Mouse (Mus musculus) hindbrain, embryonic 10.5 days (tissue): ENCODE measurements at regions not wholly inside any gene's neighbourhood (a gene's known extent, or its start where the extent isn't known, plus 50 kb on each side); places are given as distances from the start of the nearest gene placed in this dataset.

Source experiments
- DNase-seq: peaks from one replicate; pipeline ENCODE4 v3.0.0-alpha.2; 2017; ENCODE audit warnings: low spot score
- H3K27ac ChIP-seq: fragments of 300-500 bp; sonication (generic); 2 replicates; pipeline ENCODE4 v1.5.1; 2016; ENCODE audit warnings: mild to moderate bottlenecking, moderate library complexity
- H3K27me3 ChIP-seq: fragments of 300-500 bp; sonication (generic); 2 replicates; pipeline ENCODE4 v1.6.1; 2016; ENCODE audit warnings: mild to moderate bottlenecking; ENCODE audit not compliant: poor library complexity, insufficient read depth, severe bottlenecking
- H3K36me3 ChIP-seq: fragments of 300-500 bp; sonication (generic); 2 replicates; pipeline ENCODE4 v1.6.1; 2016; ENCODE audit warnings: mild to moderate bottlenecking, moderate library complexity
- H3K4me1 ChIP-seq: fragments of 300-500 bp; sonication (generic); replicated peaks from 2 replicates; pipeline ENCODE4 v1.6.1; 2016; ENCODE audit warnings: mild to moderate bottlenecking
- H3K4me3 ChIP-seq: fragments of 300-500 bp; sonication (generic); 2 replicates; pipeline ENCODE4 v1.5.1; 2016; ENCODE audit warnings: mild to moderate bottlenecking, moderate library complexity
- H3K9me3 ChIP-seq: fragments of 300-500 bp; sonication (generic); 2 replicates; pipeline ENCODE4 v1.6.1; 2016; ENCODE audit warnings: mild to moderate bottlenecking, moderate library complexity
- WGBS: fragments of 180-500 bp; shearing (Covaris S2); methylation state at CpG from one replicate; pipeline ENCODE4 v1.1.7; 2016; 5-methylcytosine and 5-hydroxymethylcytosine counted together

DNA sequence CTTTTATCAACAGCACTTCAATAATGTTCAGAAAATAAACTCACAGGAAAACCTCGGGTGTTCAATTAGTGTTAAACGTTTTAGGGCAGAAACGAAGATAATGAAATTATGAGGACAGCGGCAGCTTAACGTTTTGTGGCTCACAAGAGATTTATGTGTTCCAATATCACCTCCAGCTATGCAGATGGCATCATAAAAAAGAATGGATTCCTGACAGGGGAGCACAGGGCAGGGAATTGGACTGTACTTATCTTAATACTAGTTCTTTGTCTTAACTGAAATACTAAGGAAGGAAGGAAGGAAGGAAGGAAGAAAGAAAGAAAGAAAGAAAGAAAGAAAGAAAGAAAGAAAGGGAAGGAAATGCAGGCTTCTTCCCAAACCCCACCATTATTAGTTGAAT lies 121.6 kb downstream of the Icos start:
- WGBS: 76% methylated on average over 5 of the region's 5 CpGs
- Histone ChIP-seq H3K4me3 (no peak overlapping the region), H3K36me3 (no peaks in the 10 kb centered on the region), H3K4me1 (peaks cover 15% of the 10 kb centered on the region), H3K9me3 (no peaks in the 10 kb centered on the region), H3K27ac (no peak overlapping the region), H3K27me3 (no peaks in the 10 kb centered on the region)
- no peak for DNase-seq

DNA sequence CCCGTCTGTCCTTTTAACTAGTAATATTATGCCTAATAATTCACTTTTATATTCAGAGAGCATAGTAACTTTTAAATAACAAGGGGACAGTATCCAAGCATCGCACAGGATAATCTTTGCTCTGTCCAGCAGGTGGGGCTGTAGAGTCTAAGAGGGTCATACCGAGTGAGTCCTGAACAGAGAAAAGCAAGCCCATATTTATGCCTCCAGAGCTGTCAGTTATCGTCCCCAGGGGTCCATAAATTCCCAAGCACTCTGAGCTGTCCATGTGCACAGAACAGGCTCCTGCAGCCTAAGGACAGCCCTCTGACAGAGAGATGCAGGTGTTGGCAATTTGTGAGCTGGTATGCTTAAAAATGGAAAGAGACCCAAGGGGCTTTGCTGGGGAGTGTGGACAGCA lies 124.0 kb downstream of the Icos start:
- 66% methylated on average over 4 of the region's 4 CpGs for WGBS
- Histone ChIP-seq H3K9me3 (no peaks in the 10 kb centered on the region), H3K4me1 (peaks cover 4% of the 10 kb centered on the region), H3K27me3 (no peaks in the 10 kb centered on the region), H3K27ac (no peak overlapping the region), H3K4me3 (no peak overlapping the region), H3K36me3 (no peaks in the 10 kb centered on the region)
- DNase-seq: no peak

DNA sequence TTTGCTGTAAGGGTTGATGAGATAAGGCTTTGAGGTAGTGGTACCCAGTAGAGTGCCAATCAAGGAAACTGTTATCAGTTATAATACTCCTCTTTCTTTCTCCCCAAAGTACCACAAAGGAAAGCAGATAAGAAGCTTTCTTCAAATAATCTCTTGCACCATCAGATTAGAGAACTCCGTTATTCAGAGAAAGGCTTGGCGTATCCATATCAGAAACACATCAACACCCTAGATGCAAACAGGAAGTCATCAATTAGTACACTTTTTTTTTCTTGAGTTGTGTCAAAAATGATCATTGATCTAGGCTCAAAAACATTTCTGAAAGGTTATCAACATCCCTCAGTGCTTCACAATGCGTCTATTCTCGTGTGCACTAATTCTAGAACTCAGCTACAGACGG lies 124.6 kb downstream of the Icos start:
- 86% methylated on average over 5 of the region's 5 CpGs for WGBS
- no peaks in the 10 kb centered on the region for H3K36me3 ChIP-seq
- H3K27ac ChIP-seq: no peak overlapping the region
- no peak overlapping the region for H3K4me3 ChIP-seq
- no peaks in the 10 kb centered on the region for H3K27me3 ChIP-seq
- peaks cover 4% of the 10 kb centered on the region for H3K4me1 ChIP-seq
- DNase-seq: no peak
- no peaks in the 10 kb centered on the region for H3K9me3 ChIP-seq

DNA sequence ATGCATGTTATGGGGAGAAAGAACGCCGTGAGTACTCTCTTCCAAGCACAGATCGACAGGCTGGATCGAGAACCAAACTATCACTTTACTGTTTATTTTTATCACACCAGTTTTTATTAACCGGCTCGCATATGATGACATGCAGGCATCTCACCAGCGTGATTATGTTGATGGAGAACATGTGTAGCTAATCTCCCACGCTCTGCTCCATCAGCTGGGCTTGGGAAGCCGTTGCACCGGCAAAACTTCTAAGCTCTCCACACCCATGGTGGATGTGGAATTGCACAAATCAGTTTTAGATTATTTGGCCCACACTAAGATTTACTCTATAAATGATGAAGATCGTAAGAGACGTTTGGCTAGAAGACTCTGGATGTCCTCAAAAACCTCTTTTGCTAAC lies 125.9 kb downstream of the Icos start:
- Histone ChIP-seq H3K9me3 (no peaks in the 10 kb centered on the region), H3K36me3 (no peaks in the 10 kb centered on the region), H3K27me3 (no peaks in the 10 kb centered on the region), H3K4me3 (no peak overlapping the region), H3K27ac (no peak overlapping the region), H3K4me1 (peaks cover 4% of the 10 kb centered on the region)
- 90% methylated on average over 12 of the region's 12 CpGs for WGBS
- DNase-seq: no peak

DNA sequence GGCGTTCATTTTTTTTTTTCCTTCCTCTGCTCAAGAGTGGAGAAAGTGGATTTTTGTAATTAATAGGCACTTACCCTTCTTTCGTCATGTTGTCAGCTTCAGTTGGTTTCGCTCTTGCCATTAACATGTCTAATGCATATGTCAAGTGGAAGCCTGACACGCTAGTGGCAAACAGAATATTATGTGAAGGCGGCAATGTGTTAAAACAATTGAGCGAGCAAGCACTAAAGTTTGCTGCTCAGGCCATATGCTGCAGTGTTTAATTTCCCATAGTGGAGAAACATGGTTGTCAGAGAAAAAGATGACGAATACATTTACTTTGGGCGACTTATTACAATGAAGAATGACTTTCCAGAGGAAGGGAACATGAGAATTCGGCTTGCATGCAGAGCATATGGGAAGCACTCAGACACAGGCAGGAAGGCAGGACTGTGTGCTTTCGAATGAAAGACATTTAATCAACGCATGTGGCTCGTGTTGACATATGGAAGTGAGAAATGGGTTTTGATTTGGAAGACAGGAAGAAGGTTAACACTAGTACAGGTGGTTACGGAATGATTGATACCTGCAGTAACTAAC lies 134.1 kb downstream of the Icos start:
- no peaks in the 10 kb centered on the region for H3K36me3 ChIP-seq
- 89% methylated on average over 13 of the region's 13 CpGs for WGBS
- no peak overlapping the region for H3K27ac ChIP-seq
- no peaks in the 10 kb centered on the region for H3K9me3 ChIP-seq
- no peak overlapping the region for H3K4me3 ChIP-seq
- DNase-seq: no peak
- no peaks in the 10 kb centered on the region for H3K4me1 ChIP-seq
- H3K27me3 ChIP-seq: no peaks in the 10 kb centered on the region; the same call in 1 of the 2 replicates

DNA sequence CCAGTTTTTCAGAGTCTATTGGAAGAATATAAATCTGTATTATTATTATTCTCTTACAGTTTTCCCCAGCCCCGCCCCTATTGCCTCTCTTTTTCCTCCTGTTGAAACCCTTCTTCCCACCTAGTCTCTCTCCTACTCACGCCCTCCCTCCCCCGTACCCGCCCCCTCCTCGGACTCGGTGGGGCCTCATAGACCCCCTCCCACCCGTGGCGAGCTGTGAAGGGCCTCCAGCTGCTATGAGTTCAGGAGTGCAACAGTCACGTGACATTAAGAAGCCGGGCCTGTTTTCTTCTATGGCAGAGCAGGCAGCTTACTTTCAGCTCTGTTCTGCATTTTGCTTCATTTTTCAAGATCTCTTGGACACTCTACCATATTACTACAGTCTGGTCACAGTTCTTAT lies 139.8 kb downstream of the Icos start:
- Histone ChIP-seq H3K4me3 (no peak overlapping the region), H3K36me3 (no peaks in the 10 kb centered on the region), H3K27me3 (no peaks in the 10 kb centered on the region; the same call in 1 of the 2 replicates), H3K4me1 (peaks cover 8% of the 10 kb centered on the region), H3K9me3 (no peaks in the 10 kb centered on the region), H3K27ac (no peak overlapping the region)
- 37% methylated on average over 10 of the region's 10 CpGs for WGBS
- no peak for DNase-seq

DNA sequence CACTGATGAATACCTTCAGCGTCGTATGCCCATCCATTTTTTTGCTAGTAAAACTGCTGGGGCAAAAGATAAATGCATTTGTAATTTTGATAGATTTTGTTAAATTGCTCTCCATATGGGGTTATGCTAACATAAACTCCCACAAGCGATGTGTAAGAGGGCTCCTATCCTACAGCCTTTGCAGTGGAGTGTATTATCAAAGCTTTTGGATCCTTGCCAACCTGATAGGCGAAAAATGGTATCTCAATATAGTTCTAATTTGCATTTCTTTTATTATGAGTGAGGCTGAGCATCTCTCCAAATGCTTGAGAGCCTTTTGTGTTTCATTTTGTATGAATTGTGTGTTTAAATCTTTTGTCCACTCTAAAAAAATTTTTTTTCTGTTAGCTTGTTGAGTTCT lies 140.3 kb downstream of the Icos start:
- no peak overlapping the region for H3K27ac ChIP-seq
- H3K9me3 ChIP-seq: no peaks in the 10 kb centered on the region
- H3K4me3 ChIP-seq: no peak overlapping the region
- 80% methylated on average over 4 of the region's 4 CpGs for WGBS
- H3K36me3 ChIP-seq: no peaks in the 10 kb centered on the region
- peaks cover 8% of the 10 kb centered on the region for H3K4me1 ChIP-seq
- DNase-seq: no peak
- no peaks in the 10 kb centered on the region; the same call in 1 of the 2 replicates for H3K27me3 ChIP-seq

DNA sequence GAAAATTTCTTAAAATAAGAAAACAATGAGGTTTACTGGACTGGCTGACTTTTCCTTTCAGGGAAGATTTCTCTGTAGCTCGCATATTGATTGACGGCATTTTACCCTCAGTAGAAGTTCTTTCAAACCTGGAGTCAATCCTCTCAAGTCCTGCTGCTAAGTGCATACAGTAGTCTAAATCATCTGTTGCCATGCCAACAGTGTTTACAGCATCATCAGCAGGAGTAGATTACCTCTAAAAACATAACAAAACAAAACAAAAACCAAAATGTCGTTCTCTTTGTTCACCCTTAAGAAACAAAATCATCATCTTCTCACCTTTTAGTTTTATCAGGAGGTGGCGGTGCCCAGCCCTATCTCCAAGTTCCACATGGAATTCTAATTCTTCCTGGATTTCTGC lies 143.8 kb downstream of the Icos start:
- H3K27me3 ChIP-seq: no peaks in the 10 kb centered on the region
- H3K4me3 ChIP-seq: no peak overlapping the region
- no peak for DNase-seq
- peaks cover 8% of the 10 kb centered on the region for H3K4me1 ChIP-seq
- no peaks in the 10 kb centered on the region for H3K9me3 ChIP-seq
- 75% methylated on average over 4 of the region's 4 CpGs for WGBS
- no peak overlapping the region for H3K27ac ChIP-seq
- no peaks in the 10 kb centered on the region for H3K36me3 ChIP-seq

DNA sequence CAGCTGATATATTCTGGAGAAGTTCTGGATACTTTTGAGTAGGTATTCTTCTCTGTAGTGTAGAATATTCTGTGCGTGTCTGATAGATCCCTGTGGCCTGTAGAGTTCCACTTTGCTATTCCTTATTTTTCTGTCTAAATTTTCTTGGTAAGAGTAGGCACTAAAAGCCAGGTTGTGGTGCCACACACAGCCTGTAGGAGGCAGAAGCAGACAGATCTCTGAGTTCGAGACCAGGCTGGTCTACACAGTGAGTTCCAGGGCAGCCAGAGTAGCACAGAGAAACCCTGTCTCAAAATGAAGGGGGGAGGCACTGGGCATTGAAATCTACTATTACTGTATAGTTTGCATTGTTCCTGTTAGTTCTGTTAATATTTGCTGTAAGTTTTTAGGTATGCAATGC lies 147.4 kb downstream of the Icos start:
- Histone ChIP-seq H3K27me3 (no peaks in the 10 kb centered on the region), H3K27ac (no peak overlapping the region), H3K4me3 (no peak overlapping the region), H3K4me1 (no peaks in the 10 kb centered on the region), H3K36me3 (no peaks in the 10 kb centered on the region), H3K9me3 (no peaks in the 10 kb centered on the region)
- WGBS: 84% methylated on average over 2 of the region's 2 CpGs
- DNase-seq: no peak

DNA sequence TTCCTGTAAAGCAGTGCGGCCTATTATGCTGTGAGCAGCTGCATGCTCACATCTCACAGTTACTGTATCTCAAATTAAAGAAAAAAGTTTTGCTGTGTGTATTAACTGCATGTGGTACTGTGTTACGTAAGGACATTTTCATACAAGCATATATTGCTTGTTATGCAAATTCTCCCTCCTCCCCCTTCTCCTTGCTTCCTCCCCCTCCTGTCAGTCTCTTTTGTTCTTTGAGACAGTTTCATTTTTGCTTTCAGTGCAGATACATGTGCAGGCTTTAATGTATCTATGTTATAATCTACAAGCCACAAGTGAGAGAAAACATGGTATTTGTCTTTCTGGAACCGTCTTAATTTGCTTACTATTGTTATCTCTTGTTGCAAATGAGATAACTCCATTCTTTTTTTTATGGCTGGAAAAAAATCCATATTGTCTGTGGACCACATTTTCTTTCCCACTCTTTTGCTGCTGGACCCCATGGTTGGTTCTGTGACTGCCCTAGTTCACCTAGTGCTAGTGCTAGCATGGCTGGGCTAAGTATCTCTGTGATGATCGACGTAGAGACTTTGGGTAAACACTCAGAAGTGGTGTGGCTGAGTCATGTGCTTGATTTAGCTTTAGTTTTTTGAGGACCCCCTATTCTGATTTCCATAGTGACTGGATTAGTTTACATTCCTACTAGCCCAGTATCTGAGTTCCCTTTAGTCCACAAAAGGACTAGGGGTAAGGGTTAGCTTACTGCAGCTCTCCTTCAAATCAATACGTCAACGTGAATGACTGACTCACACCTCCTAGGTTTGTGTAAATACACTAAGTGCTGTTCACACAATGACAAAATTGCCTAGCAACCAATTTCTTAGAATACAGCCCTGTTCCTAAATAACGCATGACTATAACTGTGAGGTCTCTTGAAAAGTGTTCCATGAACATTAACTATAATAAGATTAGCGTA lies 158.1 kb downstream of the Icos start:
- DNase-seq: no peak
- Histone ChIP-seq H3K9me3 (no peaks in the 10 kb centered on the region), H3K27me3 (no peaks in the 10 kb centered on the region), H3K36me3 (no peaks in the 10 kb centered on the region), H3K4me3 (no peak overlapping the region), H3K4me1 (peaks cover 31% of the 10 kb centered on the region), H3K27ac (peak overlapping the region; percentile 35; the same call in 1 of the 2 replicates)
- WGBS: 73% methylated on average over 9 of the region's 9 CpGs

DNA sequence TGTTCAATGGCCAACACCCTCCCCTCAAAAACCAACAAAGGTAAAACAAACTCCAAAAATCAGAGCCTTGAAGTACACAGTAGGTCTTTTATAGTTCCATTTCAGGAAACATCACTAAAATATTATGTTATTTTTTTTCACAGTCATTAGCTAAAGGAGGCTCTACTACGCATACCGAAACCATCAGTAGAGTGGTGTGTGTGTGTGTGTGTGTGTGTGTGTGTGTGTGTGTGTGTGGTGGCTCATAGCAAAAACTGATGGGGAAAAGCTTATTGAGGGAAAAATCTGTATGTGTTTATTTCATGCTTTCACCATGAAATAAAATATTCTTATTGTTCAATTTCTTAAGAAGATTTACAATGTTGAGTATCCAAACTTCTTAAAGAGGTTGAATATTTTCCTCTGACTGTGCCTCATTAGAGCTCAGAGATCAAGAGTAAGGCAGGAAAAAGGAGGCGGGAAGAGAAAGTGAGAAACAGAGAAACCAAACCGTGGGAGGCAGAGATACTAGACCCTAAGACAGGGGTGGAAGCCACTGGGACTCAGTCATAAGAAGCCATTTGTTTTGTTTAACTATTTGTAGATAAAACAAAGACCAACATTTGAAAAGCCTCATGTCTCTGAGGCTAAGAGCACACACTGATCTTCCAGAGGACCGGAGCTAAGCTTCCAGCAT lies 159.6 kb downstream of the Icos start:
- WGBS: 63% methylated on average over 5 of the region's 5 CpGs
- no peaks in the 10 kb centered on the region for H3K9me3 ChIP-seq
- no peaks in the 10 kb centered on the region for H3K36me3 ChIP-seq
- no peaks in the 10 kb centered on the region for H3K27me3 ChIP-seq
- H3K27ac ChIP-seq: no peak overlapping the region
- DNase-seq: no peak
- peaks cover 45% of the 10 kb centered on the region for H3K4me1 ChIP-seq
- no peak overlapping the region for H3K4me3 ChIP-seq

DNA sequence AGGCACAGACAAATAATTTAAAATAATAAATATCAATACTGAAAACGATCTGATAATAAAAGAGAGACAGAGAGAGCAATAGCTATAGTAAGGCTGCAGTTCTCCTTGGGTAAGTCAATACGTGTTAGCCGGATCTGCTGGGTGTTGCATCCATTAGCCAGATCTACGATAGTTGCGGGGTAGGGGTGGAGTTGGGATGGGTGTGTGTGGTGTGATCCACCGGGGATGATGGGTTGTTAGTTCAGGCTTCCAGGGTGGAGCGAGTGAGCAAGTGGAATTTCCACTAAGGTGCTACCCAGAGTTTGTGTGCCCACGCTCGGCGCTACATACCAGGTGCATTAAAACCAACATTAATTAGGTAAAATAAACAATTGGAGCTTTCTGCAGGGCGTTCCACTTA lies 160.2 kb downstream of the Icos start:
- no peaks in the 10 kb centered on the region for H3K27me3 ChIP-seq
- WGBS: 76% methylated on average over 11 of the region's 11 CpGs
- no peak for DNase-seq
- no peaks in the 10 kb centered on the region for H3K9me3 ChIP-seq
- no peaks in the 10 kb centered on the region for H3K36me3 ChIP-seq
- H3K27ac ChIP-seq: no peak overlapping the region
- H3K4me1 ChIP-seq: peaks cover 51% of the 10 kb centered on the region
- no peak overlapping the region for H3K4me3 ChIP-seq
